Mouse (Mus musculus) kidney, adult 2 months (tissue): ENCODE results near the gene Mapk10.

Experiments
- CTCF ChIP-seq: fragments of 200-500 bp; conservative IDR thresholded peaks from 2 replicates; pipeline ENCODE4 v1.5.1; 2011; ENCODE audit warnings: low read depth, mild to moderate bottlenecking, control low read depth, low read length, moderate library complexity, mixed read lengths; ENCODE audit not compliant: insufficient read depth, insufficient read length
- POLR2A ChIP-seq: fragments of 200-500 bp; IDR thresholded peaks from one replicate; pipeline ENCODE4 v1.6.1; 2011; ENCODE audit warnings: low read depth, low read length, control low read depth

DNA sequence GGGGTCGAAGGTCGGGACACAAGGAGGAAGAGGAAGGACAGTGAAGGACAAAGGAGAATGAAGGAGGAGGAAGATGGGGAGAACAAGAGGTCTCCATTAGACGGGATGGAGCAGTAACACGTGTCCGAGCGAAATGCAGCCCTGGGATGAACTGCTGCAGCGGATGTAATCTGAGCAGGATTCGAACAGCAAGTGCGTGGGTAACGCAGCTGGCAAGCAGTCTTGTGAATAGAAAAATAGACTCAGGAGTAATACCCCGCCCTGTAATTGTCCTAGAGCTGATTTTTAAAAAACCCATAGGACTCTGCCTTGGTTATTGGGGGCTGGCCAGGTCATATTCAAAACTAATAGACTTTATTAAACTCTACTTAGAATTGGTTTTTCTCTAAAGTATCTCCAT lies 213.2 kb downstream of the Mapk10 start:
- no peak for TF ChIP-seq CTCF
- no peak for TF ChIP-seq POLR2A
